Mouse (Mus musculus): ENCODE data around the gene Prkcz. TPM values are rescaled to one million over a fixed set of nuclear protein-coding genes. Genes with fewer than 3 reads are reported as not detected.

The Prkcz gene
- polyA plus RNA-seq, 1 experiment from 2014 or later: 17.9 TPM

GRCm38 (mm10) chr4:155288586-155288985 is 72.6 kb downstream of the Prkcz start:
- peaks cover 4% of the 10 kb centered on the region; the same call in 1 of the 2 replicates for H3K4me1 ChIP-seq
- no peak overlapping the region for H3K9ac ChIP-seq
- no peaks in the 10 kb centered on the region for H3K9me3 ChIP-seq
- 73% methylated on average over 1 of the region's 1 CpGs for WGBS
- no peaks in the 10 kb centered on the region for H3K27me3 ChIP-seq (replicated peaks)
- ATAC-seq (ENCODE audit: insufficient read depth, low FRiP score, low read depth): no peak
- no peak overlapping the region for H3K4me2 ChIP-seq
- H3K36me3 ChIP-seq: no peaks in the 10 kb centered on the region
- no peak overlapping the region for H3K27ac ChIP-seq
- H3K4me3 ChIP-seq (replicated peaks): no peak overlapping the region

- Histone ChIP-seq H3K4me2 (no peak overlapping the region), H3K4me1 (peaks cover 12% of the 10 kb centered on the region), H3K27ac (no peak overlapping the region), H3K36me3 (no peaks in the 10 kb centered on the region), H3K9ac (no peak overlapping the region), H3K4me3 (replicated peaks) (no peak overlapping the region), H3K27me3 (replicated peaks) (no peaks in the 10 kb centered on the region), H3K9me3 (no peaks in the 10 kb centered on the region)
- no peak for ATAC-seq (ENCODE audit: insufficient read depth, low FRiP score, low read depth)
- 90% methylated on average over 11 of the region's 11 CpGs for WGBS
Measured at GRCm38 (mm10) chr4:155287713-155288112, 73.4 kb downstream of the Prkcz start.

GRCm38 (mm10) chr4:155286090-155286489 is 75.1 kb downstream of the Prkcz start:
- Histone ChIP-seq H3K9ac (no peak overlapping the region), H3K9me3 (no peaks in the 10 kb centered on the region), H3K27me3 (replicated peaks) (no peaks in the 10 kb centered on the region), H3K4me2 (no peak overlapping the region), H3K4me3 (replicated peaks) (no peak overlapping the region), H3K27ac (no peak overlapping the region), H3K4me1 (peaks cover 24% of the 10 kb centered on the region), H3K36me3 (no peaks in the 10 kb centered on the region)
- ATAC-seq (ENCODE audit: insufficient read depth, low FRiP score, low read depth): no peak
- 88% methylated on average over 4 of the region's 4 CpGs for WGBS

- Histone ChIP-seq H3K4me1 (peaks cover 32% of the 10 kb centered on the region), H3K27me3 (replicated peaks) (no peaks in the 10 kb centered on the region), H3K9me3 (no peaks in the 10 kb centered on the region), H3K9ac (no peak overlapping the region), H3K4me3 (replicated peaks) (no peak overlapping the region), H3K36me3 (no peaks in the 10 kb centered on the region), H3K27ac (no peak overlapping the region), H3K4me2 (no peak overlapping the region)
- WGBS: 55% methylated on average over 15 of the region's 15 CpGs
- ATAC-seq (ENCODE audit: insufficient read depth, low FRiP score, low read depth): no peak
Measured at GRCm38 (mm10) chr4:155284521-155285379, 76.4 kb downstream of the Prkcz start.

GRCm38 (mm10) chr4:155283585-155283984 is 77.6 kb downstream of the Prkcz start:
- ATAC-seq (ENCODE audit: insufficient read depth, low FRiP score, low read depth): no peak
- H3K4me3 ChIP-seq (replicated peaks): no peak overlapping the region
- peaks cover 32% of the 10 kb centered on the region for H3K4me1 ChIP-seq

GRCm38 (mm10) chr4:155283001-155283503 is 78.1 kb downstream of the Prkcz start:
- Histone ChIP-seq H3K4me1 (peaks cover 32% of the 10 kb centered on the region), H3K27ac (peak overlapping the region; percentile 78), H3K27me3 (replicated peaks) (no peaks in the 10 kb centered on the region), H3K9ac (no peak overlapping the region), H3K4me3 (replicated peaks) (no peak overlapping the region), H3K4me2 (peak overlapping the region; percentile 35), H3K36me3 (no peaks in the 10 kb centered on the region), H3K9me3 (no peaks in the 10 kb centered on the region)
- ATAC-seq (ENCODE audit: insufficient read depth, low FRiP score, low read depth): peak; percentile 37; the same call in 1 of the 2 replicates
- 32% methylated on average over 11 of the region's 11 CpGs for WGBS

More at GRCm38 (mm10) chr4:155283585-155283984, 77.6 kb downstream of the Prkcz start:
- H3K27me3 ChIP-seq (replicated peaks): no peaks in the 10 kb centered on the region
- no peak overlapping the region for H3K9ac ChIP-seq
- no peaks in the 10 kb centered on the region for H3K9me3 ChIP-seq
- H3K36me3 ChIP-seq: no peaks in the 10 kb centered on the region
- H3K4me2 ChIP-seq: peak overlapping the region; percentile 35
- 56% methylated on average over 9 of the region's 9 CpGs for WGBS
- peak overlapping the region; percentile 78 for H3K27ac ChIP-seq

- H3K4me2 ChIP-seq: no peak overlapping the region
- 34% methylated on average over 6 of the region's 6 CpGs for whole genome bisulfite sequencing
- H3K27ac ChIP-seq: peak overlapping the region; percentile 57
- no peaks in the 10 kb centered on the region for H3K36me3 ChIP-seq
- no peak overlapping the region for H3K4me3 ChIP-seq (replicated peaks)
- ATAC-seq (ENCODE audit: insufficient read depth, low FRiP score, low read depth): no peak
- no peak overlapping the region for H3K9ac ChIP-seq
- peaks cover 32% of the 10 kb centered on the region for H3K4me1 ChIP-seq
- H3K9me3 ChIP-seq: no peaks in the 10 kb centered on the region
- no peaks in the 10 kb centered on the region for H3K27me3 ChIP-seq (replicated peaks)
Measured at GRCm38 (mm10) chr4:155282231-155282630, 78.9 kb downstream of the Prkcz start.

- Histone ChIP-seq H3K27ac (peak overlapping the region; percentile 57; the same call in 1 of the 2 replicates), H3K27me3 (replicated peaks) (no peaks in the 10 kb centered on the region), H3K4me1 (peaks cover 32% of the 10 kb centered on the region), H3K4me3 (replicated peaks) (no peak overlapping the region), H3K36me3 (no peaks in the 10 kb centered on the region), H3K9ac (no peak overlapping the region), H3K9me3 (no peaks in the 10 kb centered on the region), H3K4me2 (no peak overlapping the region)
- ATAC-seq (ENCODE audit: insufficient read depth, low FRiP score, low read depth): no peak
- WGBS: 84% methylated on average over 8 of the region's 8 CpGs
Measured at GRCm38 (mm10) chr4:155281652-155282051, 79.5 kb downstream of the Prkcz start.

GRCm38 (mm10) chr4:155281227-155281626 is 79.9 kb downstream of the Prkcz start:
- H3K36me3 ChIP-seq: no peaks in the 10 kb centered on the region
- H3K27ac ChIP-seq: no peak overlapping the region
- no peak overlapping the region for H3K9ac ChIP-seq
- no peak overlapping the region for H3K4me3 ChIP-seq (replicated peaks)
- 70% methylated on average over 2 of the region's 2 CpGs for WGBS
- ATAC-seq (ENCODE audit: insufficient read depth, low FRiP score, low read depth): no peak
- no peaks in the 10 kb centered on the region for H3K9me3 ChIP-seq
- no peaks in the 10 kb centered on the region for H3K27me3 ChIP-seq (replicated peaks)
- peaks cover 32% of the 10 kb centered on the region for H3K4me1 ChIP-seq
- H3K4me2 ChIP-seq: no peak overlapping the region

- H3K27ac ChIP-seq: no peak overlapping the region
- peaks cover 32% of the 10 kb centered on the region for H3K4me1 ChIP-seq
- H3K9me3 ChIP-seq: no peaks in the 10 kb centered on the region
- no peak overlapping the region for H3K9ac ChIP-seq
- no peak overlapping the region for H3K4me3 ChIP-seq (replicated peaks)
- H3K36me3 ChIP-seq: no peaks in the 10 kb centered on the region
- H3K4me2 ChIP-seq: no peak overlapping the region
- WGBS: 56% methylated on average over 1 of the region's 1 CpGs
- H3K27me3 ChIP-seq (replicated peaks): no peaks in the 10 kb centered on the region
- no peak for ATAC-seq (ENCODE audit: insufficient read depth, low FRiP score, low read depth)
Measured at GRCm38 (mm10) chr4:155280768-155281121, 80.4 kb downstream of the Prkcz start.

GRCm38 (mm10) chr4:155279926-155280767 is 81.0 kb downstream of the Prkcz start:
- no peak; the same call in 1 of the 2 replicates for ATAC-seq (ENCODE audit: insufficient read depth, low FRiP score, low read depth)
- Histone ChIP-seq H3K4me3 (replicated peaks) (no peak overlapping the region), H3K4me2 (no peak overlapping the region), H3K36me3 (no peaks in the 10 kb centered on the region), H3K27ac (no peak overlapping the region), H3K9me3 (no peaks in the 10 kb centered on the region), H3K4me1 (peaks cover 32% of the 10 kb centered on the region), H3K27me3 (replicated peaks) (no peaks in the 10 kb centered on the region), H3K9ac (no peak overlapping the region)
- 49% methylated on average over 16 of the region's 16 CpGs for WGBS

GRCm38 (mm10) chr4:155279054-155279453 is 82.1 kb downstream of the Prkcz start:
- H3K4me3 ChIP-seq (replicated peaks): no peak overlapping the region
- ATAC-seq (ENCODE audit: insufficient read depth, low FRiP score, low read depth): no peak
- H3K9ac ChIP-seq: no peak overlapping the region
- WGBS: 79% methylated on average over 8 of the region's 8 CpGs
- H3K27me3 ChIP-seq (replicated peaks): no peaks in the 10 kb centered on the region
- H3K9me3 ChIP-seq: no peaks in the 10 kb centered on the region
- no peak overlapping the region for H3K4me2 ChIP-seq
- no peak overlapping the region for H3K27ac ChIP-seq
- H3K4me1 ChIP-seq: peaks cover 41% of the 10 kb centered on the region
- H3K36me3 ChIP-seq: no peaks in the 10 kb centered on the region

Data from stomach, embryonic 15.5 days (tissue).